Mouse (Mus musculus): ENCODE results near the gene Sash1. TPM values are rescaled to one million over a fixed set of nuclear protein-coding genes. Genes with fewer than 3 reads are reported as not detected.

Sash1 gene
- polyA plus RNA-seq, 1 experiment from 2014 or later: 5.5 TPM

DNA sequence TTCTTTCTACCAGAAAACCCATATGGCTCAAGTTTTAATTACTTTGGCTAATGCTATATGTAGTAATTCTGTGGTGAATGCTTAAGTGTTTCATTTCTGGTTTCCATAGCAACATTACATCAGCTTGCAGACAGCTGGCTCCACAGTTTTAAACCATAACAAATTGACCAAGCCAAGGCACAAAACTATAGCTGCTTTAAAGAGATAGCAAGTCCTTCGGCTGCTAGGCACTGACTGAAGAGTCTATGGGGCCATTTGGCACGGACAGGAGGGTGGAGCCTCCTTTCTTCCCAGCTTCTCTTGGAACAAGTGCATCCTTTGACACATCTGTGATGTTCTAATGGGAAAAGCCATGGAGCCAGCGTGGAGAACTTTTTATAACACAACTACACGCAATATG is 125.3 kb downstream of the Sash1 start:
- Histone ChIP-seq H3K4me3 (peak overlapping the region; percentile 31), H3K27ac (peak overlapping the region; percentile 71), H3K4me2 (replicated peaks) (peak overlapping the region; percentile 54), H3K27me3 (no peaks in the 10 kb centered on the region), H3K36me3 (no peaks in the 10 kb centered on the region), H3K9ac (no peak overlapping the region), H3K4me1 (peaks cover 58% of the 10 kb centered on the region), H3K9me3 (replicated peaks) (no peaks in the 10 kb centered on the region)
- WGBS: 13% methylated on average over 4 of the region's 4 CpGs
- ATAC-seq (ENCODE audit: low FRiP score): peak; percentile 71

DNA sequence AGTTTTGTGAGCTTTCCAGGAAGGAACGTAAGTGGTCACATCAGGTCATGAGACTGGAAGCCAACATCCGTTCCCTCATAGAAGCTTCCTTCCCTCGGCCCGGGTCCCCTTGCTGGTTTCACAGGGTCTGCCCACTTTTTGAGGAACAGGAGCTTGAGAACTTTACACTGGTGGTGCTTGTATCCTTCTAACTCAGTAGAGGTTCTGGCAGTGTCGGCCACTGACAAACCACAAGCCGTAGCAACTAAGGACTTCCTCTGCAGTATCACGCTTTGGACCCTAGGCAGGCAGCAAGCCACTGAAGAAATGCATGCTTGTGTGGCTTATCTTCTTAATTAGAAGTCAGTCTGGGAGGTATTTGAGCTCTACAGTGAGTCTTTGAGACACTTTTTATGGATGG is 126.6 kb downstream of the Sash1 start:
- H3K9me3 ChIP-seq (replicated peaks): no peaks in the 10 kb centered on the region
- 84% methylated on average over 7 of the region's 7 CpGs for WGBS
- peaks cover 55% of the 10 kb centered on the region for H3K4me1 ChIP-seq
- H3K4me3 ChIP-seq: no peak overlapping the region
- no peaks in the 10 kb centered on the region for H3K27me3 ChIP-seq
- 0 out of 2 replicates have a peak overlapping the region, but pooled peaks have one; percentile 2 for H3K4me2 ChIP-seq (replicated peaks)
- ATAC-seq (ENCODE audit: low FRiP score): no peak
- no peak overlapping the region for H3K9ac ChIP-seq
- H3K36me3 ChIP-seq: 0 out of 2 replicates have a peak, but pooled peaks cover 3% of the 10 kb centered on the region
- no peak overlapping the region for H3K27ac ChIP-seq

DNA sequence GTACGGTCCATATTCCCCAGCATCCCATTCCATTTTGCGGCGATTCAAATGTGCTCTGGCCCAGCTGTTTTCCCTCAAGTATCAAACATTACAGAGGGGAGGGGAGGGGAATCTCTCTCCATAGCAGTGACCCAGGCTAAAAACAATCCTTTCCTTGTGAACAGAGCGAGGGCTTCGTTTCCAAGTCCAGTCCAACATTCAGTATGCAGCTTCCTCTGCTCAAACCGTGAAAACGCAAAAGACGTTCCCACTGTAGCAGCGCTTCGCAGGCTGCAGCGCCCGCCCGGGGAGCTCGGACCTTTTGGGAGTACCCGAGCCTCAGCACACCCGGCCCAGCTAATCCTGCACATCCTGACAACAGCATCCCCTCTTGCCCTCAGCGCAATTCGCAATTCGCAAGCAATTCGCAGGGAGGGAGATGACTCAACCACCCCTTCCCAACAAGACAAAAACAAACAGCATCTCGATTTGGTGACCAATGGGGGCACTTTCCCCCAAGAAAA is 128.4 kb downstream of the Sash1 start:
- ATAC-seq (ENCODE audit: low FRiP score): peak; percentile 37; the same call in 1 of the 2 replicates
- Histone ChIP-seq H3K27ac (peak overlapping the region; percentile 83), H3K4me2 (replicated peaks) (peak overlapping the region; percentile 50)

DNA sequence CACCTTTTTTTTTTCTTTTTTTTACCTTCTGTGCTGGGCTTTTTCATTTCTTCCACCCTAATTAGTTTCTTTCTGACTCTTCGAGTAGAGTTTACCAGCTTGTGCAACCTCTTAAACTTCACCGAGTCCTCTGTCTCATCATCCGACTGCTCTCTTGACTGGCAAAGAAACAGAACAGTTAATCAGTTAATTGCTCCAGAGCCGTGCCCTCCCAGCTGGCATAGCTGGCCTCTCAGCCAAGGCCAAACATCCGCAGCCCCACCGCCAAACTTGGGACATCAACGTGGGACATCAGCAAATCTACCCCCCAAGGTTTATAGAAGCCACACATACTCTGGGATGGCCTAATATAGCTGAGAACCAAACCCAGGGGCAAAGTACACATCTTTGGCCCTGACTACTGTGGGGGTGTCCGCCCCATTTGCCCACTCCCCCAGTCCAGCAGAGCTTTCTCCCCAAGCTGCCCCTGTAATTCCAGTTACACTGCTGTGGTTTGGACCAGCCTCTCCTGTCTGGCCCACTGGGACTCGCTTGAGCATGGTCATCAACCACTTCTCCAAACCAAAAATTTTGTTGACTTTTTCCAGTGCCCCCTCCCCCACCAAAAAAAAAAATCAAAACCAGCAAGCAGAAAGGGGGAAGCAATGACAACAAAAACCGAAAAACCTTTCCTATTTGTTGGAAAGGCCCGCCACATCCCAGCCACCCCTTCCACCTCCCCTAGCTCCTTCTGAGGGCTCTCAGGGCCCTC is 129.1 kb downstream of the Sash1 start:
- WGBS: 68% methylated on average over 11 of the region's 11 CpGs
- Histone ChIP-seq H3K9me3 (replicated peaks) (no peaks in the 10 kb centered on the region), H3K4me3 (no peak overlapping the region), H3K27ac (peak overlapping the region; percentile 83), H3K4me2 (replicated peaks) (peak overlapping the region; percentile 50), H3K27me3 (no peaks in the 10 kb centered on the region), H3K4me1 (peaks cover 42% of the 10 kb centered on the region), H3K9ac (no peak overlapping the region), H3K36me3 (0 out of 2 replicates have a peak, but pooled peaks cover 3% of the 10 kb centered on the region)
- ATAC-seq (ENCODE audit: low FRiP score): no peak

More for the DNA sequence above, 128.4 kb downstream of the Sash1 start:
- peak overlapping the region; percentile 19; the same call in 1 of the 2 replicates for H3K4me3 ChIP-seq
- 19% methylated on average over 21 of the region's 21 CpGs for WGBS
- H3K36me3 ChIP-seq: 0 out of 2 replicates have a peak, but pooled peaks cover 3% of the 10 kb centered on the region
- H3K27me3 ChIP-seq: no peaks in the 10 kb centered on the region
- H3K4me1 ChIP-seq: peaks cover 47% of the 10 kb centered on the region
- H3K9ac ChIP-seq: 0 out of 2 replicates have a peak overlapping the region, but pooled peaks have one; percentile 32
- H3K9me3 ChIP-seq (replicated peaks): no peaks in the 10 kb centered on the region

GRCm38 (mm10) chr10:8753377-8753776 is 132.5 kb downstream of the Sash1 start:
- WGBS: 85% methylated on average over 3 of the region's 3 CpGs
- H3K27ac ChIP-seq: no peak overlapping the region
- peaks cover 25% of the 10 kb centered on the region for H3K4me1 ChIP-seq
- peaks cover 13% of the 10 kb centered on the region; the same call in 1 of the 2 replicates for H3K36me3 ChIP-seq
- no peak overlapping the region for H3K4me2 ChIP-seq (replicated peaks)
- no peaks in the 10 kb centered on the region for H3K9me3 ChIP-seq (replicated peaks)
- ATAC-seq (ENCODE audit: low FRiP score): no peak
- no peak overlapping the region for H3K9ac ChIP-seq
- H3K4me3 ChIP-seq: no peak overlapping the region
- no peaks in the 10 kb centered on the region for H3K27me3 ChIP-seq

GRCm38 (mm10) chr10:8752436-8752835 is 133.4 kb downstream of the Sash1 start:
- H3K27me3 ChIP-seq: no peaks in the 10 kb centered on the region
- 80% methylated on average over 7 of the region's 7 CpGs for WGBS
- H3K9me3 ChIP-seq (replicated peaks): no peaks in the 10 kb centered on the region
- no peak overlapping the region for H3K9ac ChIP-seq
- ATAC-seq (ENCODE audit: low FRiP score): no peak
- H3K4me3 ChIP-seq: no peak overlapping the region
- no peak overlapping the region for H3K4me2 ChIP-seq (replicated peaks)
- no peak overlapping the region for H3K27ac ChIP-seq
- H3K4me1 ChIP-seq: peaks cover 25% of the 10 kb centered on the region
- H3K36me3 ChIP-seq: peaks cover 13% of the 10 kb centered on the region; the same call in 1 of the 2 replicates

DNA sequence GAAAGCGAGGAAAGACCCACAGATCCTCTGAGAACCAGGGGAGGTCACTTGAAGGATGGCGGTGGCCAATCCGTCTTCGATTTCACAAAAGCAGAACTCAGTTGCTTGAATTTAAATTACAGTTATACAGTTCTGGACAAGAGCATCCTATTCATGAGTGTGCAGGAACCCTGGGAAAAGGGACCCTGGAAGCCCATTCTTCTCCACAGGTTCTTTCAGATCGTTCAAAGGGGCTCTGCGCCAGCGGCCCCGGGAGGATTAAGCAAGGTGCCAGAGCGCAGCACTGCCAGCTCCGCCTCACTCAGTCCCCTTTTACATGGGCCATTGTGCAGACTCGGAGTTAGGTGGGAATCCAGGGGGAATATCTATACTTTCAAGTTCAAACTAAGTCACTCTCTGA is 136.3 kb downstream of the Sash1 start:
- Histone ChIP-seq H3K4me1 (peaks cover 13% of the 10 kb centered on the region; the same call in 1 of the 2 replicates), H3K4me2 (replicated peaks) (no peak overlapping the region), H3K27me3 (no peaks in the 10 kb centered on the region), H3K36me3 (peaks cover 15% of the 10 kb centered on the region; the same call in 1 of the 2 replicates), H3K4me3 (no peak overlapping the region), H3K27ac (no peak overlapping the region), H3K9ac (no peak overlapping the region), H3K9me3 (replicated peaks) (no peaks in the 10 kb centered on the region)
- ATAC-seq (ENCODE audit: low FRiP score): no peak
- 63% methylated on average over 11 of the region's 11 CpGs for WGBS

- H3K4me3 ChIP-seq: no peak overlapping the region
- ATAC-seq (ENCODE audit: low FRiP score): no peak
- 80% methylated on average over 21 of the region's 21 CpGs for WGBS
- H3K27me3 ChIP-seq: no peaks in the 10 kb centered on the region
- H3K9me3 ChIP-seq (replicated peaks): no peaks in the 10 kb centered on the region
- H3K27ac ChIP-seq: no peak overlapping the region
- no peak overlapping the region for H3K4me2 ChIP-seq (replicated peaks)
- H3K36me3 ChIP-seq: peaks cover 14% of the 10 kb centered on the region; the same call in 1 of the 2 replicates
- no peak overlapping the region for H3K9ac ChIP-seq
- H3K4me1 ChIP-seq: peaks cover 13% of the 10 kb centered on the region; the same call in 1 of the 2 replicates
Observed at GRCm38 (mm10) chr10:8747450-8748212, 138.2 kb downstream of the Sash1 start.

DNA sequence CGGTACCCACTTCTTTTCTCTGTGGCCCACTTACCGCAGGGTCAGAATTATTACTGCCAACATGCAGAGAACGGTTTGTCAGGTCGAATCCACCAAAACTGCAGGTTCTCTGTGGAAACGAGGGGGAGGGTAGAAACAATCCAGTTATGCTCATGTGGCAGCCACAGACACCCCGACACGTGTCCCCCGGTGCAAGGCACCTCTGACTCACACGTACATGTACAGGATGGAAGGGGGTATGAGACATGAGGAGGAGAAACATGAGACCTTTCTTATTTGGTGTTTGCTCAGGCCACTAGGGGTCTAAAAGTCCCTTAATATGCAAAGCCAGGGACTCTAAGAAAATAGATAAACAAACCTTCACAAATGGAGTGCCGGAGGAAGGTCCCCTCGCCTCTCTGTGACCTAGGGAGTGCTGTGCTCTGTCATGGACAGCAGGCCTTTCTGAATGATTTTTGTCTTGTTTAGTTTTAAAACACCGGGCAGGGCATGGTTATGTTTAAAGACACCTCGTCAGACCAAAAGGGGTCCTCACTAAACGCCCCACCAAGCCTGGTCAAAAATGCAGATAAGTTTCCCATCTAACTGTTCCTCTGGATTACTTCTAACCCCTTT is 139.7 kb downstream of the Sash1 start:
- ATAC-seq (ENCODE audit: low FRiP score): no peak
- Histone ChIP-seq H3K9ac (no peak overlapping the region), H3K4me1 (peaks cover 10% of the 10 kb centered on the region; the same call in 1 of the 2 replicates), H3K4me3 (no peak overlapping the region), H3K9me3 (replicated peaks) (no peaks in the 10 kb centered on the region), H3K36me3 (peaks cover 21% of the 10 kb centered on the region), H3K27ac (no peak overlapping the region), H3K4me2 (replicated peaks) (no peak overlapping the region), H3K27me3 (no peaks in the 10 kb centered on the region)
- 83% methylated on average over 14 of the region's 14 CpGs for WGBS

- H3K27ac ChIP-seq: no peak overlapping the region
- H3K27me3 ChIP-seq: no peaks in the 10 kb centered on the region
- H3K36me3 ChIP-seq: peaks cover 42% of the 10 kb centered on the region
- no peak overlapping the region for H3K4me3 ChIP-seq
- peaks cover 6% of the 10 kb centered on the region; the same call in 1 of the 2 replicates for H3K4me1 ChIP-seq
- peak; percentile 62; the same call in 1 of the 2 replicates for ATAC-seq (ENCODE audit: low FRiP score)
- H3K9ac ChIP-seq: no peak overlapping the region
- H3K9me3 ChIP-seq (replicated peaks): no peaks in the 10 kb centered on the region
- WGBS: 45% methylated on average over 2 of the region's 2 CpGs
- no peak overlapping the region for H3K4me2 ChIP-seq (replicated peaks)
Observed at GRCm38 (mm10) chr10:8742872-8743271, 143.0 kb downstream of the Sash1 start.

DNA sequence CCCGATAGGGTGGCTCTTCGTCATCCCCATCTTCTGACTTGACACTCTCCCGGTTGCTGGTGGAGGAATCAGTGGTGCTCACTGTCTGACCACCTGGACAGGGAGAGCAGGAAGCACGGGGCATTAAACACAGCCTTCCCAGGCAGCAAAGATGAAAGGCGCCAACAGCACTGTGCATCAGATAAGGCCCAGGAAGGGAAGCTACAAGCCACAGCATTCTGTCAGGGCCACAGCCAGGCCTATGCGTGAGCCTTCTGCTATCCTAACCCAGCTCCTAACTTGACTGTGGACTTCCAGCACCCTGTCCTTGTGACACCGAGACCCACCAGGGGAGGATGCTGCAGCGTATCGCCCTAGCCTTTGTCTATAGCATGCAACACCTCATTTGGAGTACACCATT is 144.4 kb downstream of the Sash1 start:
- 93% methylated on average over 9 of the region's 9 CpGs for WGBS
- no peak for ATAC-seq (ENCODE audit: low FRiP score)
- peaks cover 50% of the 10 kb centered on the region for H3K36me3 ChIP-seq

GRCm38 (mm10) chr10:8740797-8741196 is 145.1 kb downstream of the Sash1 start:
- no peak overlapping the region for H3K27ac ChIP-seq
- H3K27me3 ChIP-seq: no peaks in the 10 kb centered on the region
- no peak overlapping the region for H3K4me2 ChIP-seq (replicated peaks)
- peaks cover 50% of the 10 kb centered on the region for H3K36me3 ChIP-seq
- no peak for ATAC-seq (ENCODE audit: low FRiP score)
- no peak overlapping the region for H3K9ac ChIP-seq
- H3K9me3 ChIP-seq (replicated peaks): no peaks in the 10 kb centered on the region
- no peak overlapping the region for H3K4me3 ChIP-seq
- 87% methylated on average over 5 of the region's 5 CpGs for WGBS
- no peaks in the 10 kb centered on the region for H3K4me1 ChIP-seq

More for the DNA sequence above, 144.4 kb downstream of the Sash1 start:
- Histone ChIP-seq H3K4me2 (replicated peaks) (no peak overlapping the region), H3K27ac (no peak overlapping the region), H3K27me3 (no peaks in the 10 kb centered on the region), H3K4me1 (no peaks in the 10 kb centered on the region), H3K4me3 (no peak overlapping the region), H3K9ac (no peak overlapping the region), H3K9me3 (replicated peaks) (no peaks in the 10 kb centered on the region)
